Mouse (Mus musculus): ENCODE data around the gene Fosl1. TPM values are rescaled to one million over a fixed set of nuclear protein-coding genes. Genes with fewer than 3 reads are reported as not detected.

Fosl1 gene
- total RNA-seq, 1 experiment, result 3.0 TPM

DNA sequence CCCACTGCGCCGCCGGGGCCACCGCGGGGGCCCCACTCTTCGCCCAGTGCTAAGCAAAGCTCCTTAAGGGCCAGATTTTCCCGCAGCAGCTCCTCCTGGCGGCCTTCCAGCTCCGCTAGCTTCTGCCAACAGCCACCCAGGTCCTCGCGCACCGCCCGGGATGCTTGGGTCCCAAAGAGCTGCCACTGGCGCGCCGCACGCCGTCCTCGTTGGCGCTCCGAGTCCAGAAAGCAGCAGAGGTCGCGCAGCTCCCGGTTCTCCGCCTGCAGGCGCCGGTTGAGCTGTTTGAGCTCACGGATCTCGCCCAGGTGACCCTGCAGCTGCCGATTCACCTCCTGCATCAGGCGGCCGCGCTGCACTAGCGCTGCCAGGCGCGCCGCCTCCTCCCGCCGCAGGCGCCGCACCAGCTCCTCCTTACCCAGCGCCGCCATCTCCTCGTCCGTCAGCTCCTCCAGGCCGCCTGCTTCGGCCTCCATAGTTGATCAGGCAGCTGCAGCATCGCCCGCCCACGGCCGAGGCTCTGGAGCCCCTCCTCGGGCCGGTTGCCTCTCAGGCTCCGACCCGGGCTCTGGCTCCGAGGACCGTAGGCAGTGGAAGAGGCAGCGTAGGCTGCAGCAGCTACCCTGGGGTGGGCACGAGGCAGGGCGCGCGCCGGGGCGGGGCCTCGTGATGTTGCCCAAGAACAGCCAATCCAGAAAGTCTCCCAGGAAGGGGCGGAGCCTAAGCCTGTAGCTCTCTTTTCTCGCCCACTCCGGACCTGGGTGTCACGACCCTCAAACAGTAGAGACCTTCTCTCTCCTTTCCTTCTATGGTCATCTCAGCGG lies 9.8 kb downstream of the Fosl1 start:
- H3K9me3 ChIP-seq (ENCODE audit: control insufficient read depth, insufficient read depth, low read depth, low read length), result no peaks in the 10 kb centered on the region
- 0 out of 2 replicates have a peak, but pooled peaks cover 5% of the 10 kb centered on the region for H3K36me3 ChIP-seq (ENCODE audit: control insufficient read depth, insufficient read depth, low read length, poor library complexity, severe bottlenecking)
- peaks cover 2 to 9% of the 10 kb centered on the region in 2 experiments; a peak in 3 of 4 replicates for H3K4me1 ChIP-seq (ENCODE audit: control insufficient read depth in 2 of 2, insufficient read depth in 2 of 2, low read length in 2 of 2, poor library complexity in 1 of 2)
- TF ChIP-seq CHD2 (IDR thresholded peaks at IDR 0.05; ENCODE audit: low read depth, low read length), result no peak
- TF ChIP-seq ZNF384 (IDR thresholded peaks at IDR 0.05; ENCODE audit: low read depth, low read length), result no peak
- no peak for TF ChIP-seq ZC3H11A (IDR thresholded peaks at IDR 0.05; ENCODE audit: borderline replicate concordance, low read depth, low read length)
- no peak for TF ChIP-seq MAFK (IDR thresholded peaks at IDR 0.05; ENCODE audit: insufficient read depth, low read depth, low read length)
- TF ChIP-seq HCFC1 (IDR thresholded peaks at IDR 0.05; ENCODE audit: borderline replicate concordance, insufficient read depth, low read length), result no peak
- in situ Hi-C loops (cut with MboI; ENCODE audit: low sequenced_read_pairs in 2 of 2, unreplicated experiment in 2 of 2), result no loop called here
- H3K9ac ChIP-seq (ENCODE audit: insufficient read depth, low read depth, low read length, poor library complexity, severe bottlenecking), result peak overlapping the region; percentile 81
- DNase-seq (ENCODE audit: low read depth, low spot score), result peak; percentile 91
- no peak overlapping the region for H3K27ac ChIP-seq (ENCODE audit: insufficient read depth, low read depth, low read length, poor library complexity, severe bottlenecking)
- H3K4me3 ChIP-seq (ENCODE audit: insufficient read depth in 1 of 2, low read depth in 1 of 2, low read length in 2 of 2, poor library complexity in 1 of 2, severe bottlenecking in 1 of 2), result peak overlapping the region; percentile 77 to 96

DNA sequence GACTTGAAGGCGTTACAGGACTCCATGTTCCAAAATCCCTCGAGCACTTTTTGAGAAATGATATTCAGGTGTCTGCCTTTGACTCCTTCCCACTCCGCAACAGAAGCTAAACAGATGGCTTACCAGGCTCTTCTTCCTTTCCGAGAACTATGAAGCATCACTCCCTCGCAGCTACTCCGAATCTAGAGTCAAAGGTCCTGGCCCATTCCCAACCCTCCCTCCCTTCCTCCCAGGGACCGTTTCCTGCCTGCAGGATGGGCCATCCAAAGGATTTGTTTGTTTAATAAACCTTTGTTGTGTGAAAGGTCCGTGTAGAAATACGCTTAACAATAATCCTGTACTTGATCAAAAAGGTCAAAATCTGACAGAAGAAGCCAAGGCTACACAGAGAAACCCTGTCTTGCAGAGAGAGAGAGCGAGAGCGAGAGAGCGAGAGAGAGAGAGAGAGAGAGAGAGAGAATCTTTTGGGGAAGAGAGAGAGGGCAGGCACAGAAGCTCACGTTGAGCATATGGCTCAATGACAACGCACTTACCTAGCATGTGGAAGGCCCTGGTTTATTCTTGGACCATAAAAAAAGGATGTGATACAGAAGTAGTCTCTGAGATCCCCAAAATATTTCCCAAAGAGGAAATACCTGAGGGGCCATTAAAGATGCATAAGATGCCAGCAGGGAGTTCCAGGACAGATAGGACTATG lies 10.5 kb downstream of the Fosl1 start, which contains the start of gene Ccdc85b:
Ccdc85b (minus strand) TSS at position 149 of the 697 bp plus-strand sequence.
- peaks cover 2 to 9% of the 10 kb centered on the region in 2 experiments; a peak in 3 of 4 replicates for H3K4me1 ChIP-seq (ENCODE audit: control insufficient read depth in 2 of 2, insufficient read depth in 2 of 2, low read length in 2 of 2, poor library complexity in 1 of 2)
- in situ Hi-C loops (cut with MboI; ENCODE audit: low sequenced_read_pairs in 2 of 2, unreplicated experiment in 2 of 2), result no loop called here
- TF ChIP-seq MAFK (IDR thresholded peaks at IDR 0.05; ENCODE audit: insufficient read depth, low read depth, low read length), result no peak
- no peak for TF ChIP-seq ZC3H11A (IDR thresholded peaks at IDR 0.05; ENCODE audit: borderline replicate concordance, low read depth, low read length)
- no peak for TF ChIP-seq CHD2 (IDR thresholded peaks at IDR 0.05; ENCODE audit: low read depth, low read length)
- TF ChIP-seq HCFC1 (IDR thresholded peaks at IDR 0.05; ENCODE audit: borderline replicate concordance, insufficient read depth, low read length), result no peak
- no peak for TF ChIP-seq ZNF384 (IDR thresholded peaks at IDR 0.05; ENCODE audit: low read depth, low read length)

DNA sequence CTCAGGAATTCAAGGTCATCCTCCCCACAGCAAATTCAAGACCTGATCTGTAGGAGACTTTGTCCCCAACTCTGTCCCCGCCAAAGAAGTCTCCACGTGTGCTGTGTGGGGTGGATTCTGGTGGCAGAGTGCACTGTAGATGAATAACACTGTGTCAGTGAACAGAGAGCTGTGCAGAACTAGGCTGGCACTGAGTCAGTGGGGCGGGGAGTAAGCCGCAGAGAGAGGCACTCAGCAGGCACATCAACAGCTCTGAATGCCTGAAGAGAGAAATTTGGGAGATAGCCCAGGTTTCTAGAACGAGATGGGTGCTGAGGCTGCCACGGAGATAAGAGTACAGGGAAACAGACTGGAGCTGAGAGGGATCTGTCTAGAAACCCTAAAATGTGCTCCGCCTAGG lies 11.7 kb downstream of the Fosl1 start:
- Histone ChIP-seq H3K9me3 (ENCODE audit: control insufficient read depth, insufficient read depth, low read depth, low read length) (no peaks in the 10 kb centered on the region), H3K36me3 (ENCODE audit: control insufficient read depth, insufficient read depth, low read length, poor library complexity, severe bottlenecking) (peaks cover 16% of the 10 kb centered on the region; the same call in 1 of the 2 replicates), H3K4me1 (ENCODE audit: control insufficient read depth in 2 of 2, insufficient read depth in 2 of 2, low read length in 2 of 2, poor library complexity in 1 of 2) (peaks cover 2 to 13% of the 10 kb centered on the region in 2 experiments; a peak in 3 of 4 replicates), H3K4me3 (ENCODE audit: insufficient read depth in 1 of 2, low read depth in 1 of 2, low read length in 2 of 2, poor library complexity in 1 of 2, severe bottlenecking in 1 of 2) (no peak overlapping the region), H3K27ac (ENCODE audit: insufficient read depth, low read depth, low read length, poor library complexity, severe bottlenecking) (no peak overlapping the region), H3K9ac (ENCODE audit: insufficient read depth, low read depth, low read length, poor library complexity, severe bottlenecking) (no peak overlapping the region; the same call in 1 of the 2 replicates)
- no peak for TF ChIP-seq HCFC1 (IDR thresholded peaks at IDR 0.05; ENCODE audit: borderline replicate concordance, insufficient read depth, low read length)
- no peak for TF ChIP-seq MAFK (IDR thresholded peaks at IDR 0.05; ENCODE audit: insufficient read depth, low read depth, low read length)
- TF ChIP-seq CHD2 (IDR thresholded peaks at IDR 0.05; ENCODE audit: low read depth, low read length), result no peak
- no peak for TF ChIP-seq ZNF384 (IDR thresholded peaks at IDR 0.05; ENCODE audit: low read depth, low read length)
- TF ChIP-seq ZC3H11A (IDR thresholded peaks at IDR 0.05; ENCODE audit: borderline replicate concordance, low read depth, low read length), result no peak
- in situ Hi-C loops (cut with MboI; ENCODE audit: low sequenced_read_pairs in 2 of 2, unreplicated experiment in 2 of 2), result no loop called here
- no peak for DNase-seq (ENCODE audit: low read depth, low spot score)

More for the DNA sequence above, 10.5 kb downstream of the Fosl1 start, which contains the start of gene Ccdc85b:
- no peak for DNase-seq (ENCODE audit: low read depth, low spot score)
- H3K27ac ChIP-seq (ENCODE audit: insufficient read depth, low read depth, low read length, poor library complexity, severe bottlenecking), result no peak within 1 kb of the TSS
- H3K9ac ChIP-seq (ENCODE audit: insufficient read depth, low read depth, low read length, poor library complexity, severe bottlenecking), result peak within 1 kb of the TSS; percentile 81
- H3K9me3 ChIP-seq (ENCODE audit: control insufficient read depth, insufficient read depth, low read depth, low read length), result no peaks in the 10 kb centered on the region
- H3K4me3 ChIP-seq (ENCODE audit: insufficient read depth in 1 of 2, low read depth in 1 of 2, low read length in 2 of 2, poor library complexity in 1 of 2, severe bottlenecking in 1 of 2), result peak within 1 kb of the TSS; percentile 77 to 96
- H3K36me3 ChIP-seq (ENCODE audit: control insufficient read depth, insufficient read depth, low read length, poor library complexity, severe bottlenecking), result peaks cover 11% of the 10 kb centered on the region; the same call in 1 of the 2 replicates

- in situ Hi-C loops (cut with MboI; ENCODE audit: low sequenced_read_pairs in 2 of 2, unreplicated experiment in 2 of 2), result no loop called here
- no peak for TF ChIP-seq ZNF384 (IDR thresholded peaks at IDR 0.05; ENCODE audit: low read depth, low read length)
- TF ChIP-seq ZC3H11A (IDR thresholded peaks at IDR 0.05; ENCODE audit: borderline replicate concordance, low read depth, low read length), result no peak
- TF ChIP-seq MAFK (IDR thresholded peaks at IDR 0.05; ENCODE audit: insufficient read depth, low read depth, low read length), result no peak
- no peak for TF ChIP-seq CHD2 (IDR thresholded peaks at IDR 0.05; ENCODE audit: low read depth, low read length)
- TF ChIP-seq HCFC1 (IDR thresholded peaks at IDR 0.05; ENCODE audit: borderline replicate concordance, insufficient read depth, low read length), result no peak
These were observed 12.5 kb downstream of the Fosl1 start for GRCm38 (mm10) chr19:5459896-5460295.

More at GRCm38 (mm10) chr19:5459896-5460295, 12.5 kb downstream of the Fosl1 start:
- Histone ChIP-seq H3K36me3 (ENCODE audit: control insufficient read depth, insufficient read depth, low read length, poor library complexity, severe bottlenecking) (peaks cover 13% of the 10 kb centered on the region; the same call in 1 of the 2 replicates), H3K4me1 (ENCODE audit: control insufficient read depth in 2 of 2, insufficient read depth in 2 of 2, low read length in 2 of 2, poor library complexity in 1 of 2) (peaks cover 6 to 15% of the 10 kb centered on the region in 2 experiments; a peak in 3 of 4 replicates), H3K9ac (ENCODE audit: insufficient read depth, low read depth, low read length, poor library complexity, severe bottlenecking) (no peak overlapping the region; the same call in 1 of the 2 replicates), H3K27ac (ENCODE audit: insufficient read depth, low read depth, low read length, poor library complexity, severe bottlenecking) (no peak overlapping the region), H3K4me3 (ENCODE audit: insufficient read depth in 1 of 2, low read depth in 1 of 2, low read length in 2 of 2, poor library complexity in 1 of 2, severe bottlenecking in 1 of 2) (peak overlapping the region; percentile 92 to 99), H3K9me3 (ENCODE audit: control insufficient read depth, insufficient read depth, low read depth, low read length) (no peaks in the 10 kb centered on the region)
- no peak for DNase-seq (ENCODE audit: low read depth, low spot score)

Measured in ES-E14 (cell line).